Mouse (Mus musculus) CD4-positive, CD25-positive, alpha-beta regulatory T cell, adult 4 months (primary cell): ENCODE measurements around the gene Slc25a18. TPM values are rescaled to one million over a fixed set of nuclear protein-coding genes. Genes with fewer than 3 reads are reported as not detected.
"Not testable (repeated sequence)": the region's sequence is repeated elsewhere in the genome, so short reads cannot be mapped to it uniquely, and the experiment has no call there.

ENCODE experiments used
- ATAC-seq: one replicate; pipeline ENCODE4 v1.8.0; 2017
- polyA plus RNA-seq, 2 experiments: library from polyadenylated mRNA; unstranded; fragments of 100-300 nt; shearing (Covaris generic); gene quantifications; one replicate each; pipeline ENCODE4 v1.2.1; 2017

Gene Slc25a18
- polyA plus RNA-seq, 2 experiments from 2014 or later = 0.34 TPM; not detected in 1

GRCm38 (mm10) chr6:120798019-120798418 is 24.6 kb downstream of the Slc25a18 start:
- ATAC-seq = no peak

GRCm38 (mm10) chr6:120798905-120799304 is 25.5 kb downstream of the Slc25a18 start:
- no peak for ATAC-seq

DNA sequence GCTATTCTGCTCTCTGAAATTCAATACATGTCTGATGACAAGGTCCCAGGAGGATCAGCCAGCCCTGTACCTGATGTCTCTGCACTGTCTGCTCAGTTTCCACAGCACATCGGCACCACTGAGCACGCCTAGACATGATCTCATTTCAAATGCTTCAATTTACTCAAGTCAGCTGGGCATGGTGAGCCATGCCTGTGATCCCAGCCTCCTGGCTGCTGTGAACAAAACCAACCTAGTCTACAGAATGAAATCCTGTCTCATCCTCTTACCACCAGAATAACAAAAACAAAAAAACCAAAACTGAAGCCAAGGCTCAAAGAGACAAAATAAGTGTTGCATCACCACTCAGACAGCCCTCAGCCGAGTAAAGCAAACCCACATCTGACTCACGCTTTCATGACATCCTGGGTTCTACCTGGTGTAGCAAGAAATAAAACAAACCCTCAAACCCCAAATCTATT is 26.2 kb downstream of the Slc25a18 start:
- no peak for ATAC-seq

DNA sequence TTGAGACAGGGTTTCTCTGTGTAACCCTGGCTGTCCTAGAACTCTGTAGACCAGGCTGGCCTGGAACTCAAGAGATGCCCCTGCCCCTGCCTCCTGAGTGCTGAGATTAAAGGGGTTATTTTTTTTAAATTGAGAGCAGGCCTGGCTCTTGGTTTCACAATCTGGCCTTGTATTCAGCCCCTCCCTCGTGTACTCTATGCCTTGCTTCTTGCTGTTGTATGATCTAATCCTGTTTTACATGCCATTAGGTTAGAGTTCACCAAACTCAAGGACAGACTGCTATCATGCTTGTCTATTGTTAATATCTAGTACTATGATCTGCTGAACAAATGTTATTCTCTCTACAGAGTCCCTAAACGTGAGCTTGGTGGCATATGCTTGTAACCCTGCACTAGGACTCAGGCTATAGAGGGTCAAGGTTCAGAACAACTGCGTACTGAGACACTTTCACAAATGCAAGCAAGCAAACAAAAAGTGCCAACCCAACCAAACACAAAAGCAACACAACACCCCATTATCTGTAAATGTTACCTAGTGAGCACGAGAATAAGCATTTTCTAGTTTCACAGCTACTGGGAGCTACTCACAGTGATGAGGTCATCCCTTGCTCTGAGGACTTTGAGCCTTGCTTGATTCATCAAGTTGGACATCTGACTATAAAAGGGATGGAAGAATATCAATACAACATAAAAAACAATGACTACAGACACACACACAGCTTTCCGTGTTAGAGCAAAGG is 33.8 kb downstream of the Slc25a18 start:
- ATAC-seq = no peak

- ATAC-seq = no peak
These were observed 34.3 kb downstream of the Slc25a18 start for GRCm38 (mm10) chr6:120807738-120808081.

DNA sequence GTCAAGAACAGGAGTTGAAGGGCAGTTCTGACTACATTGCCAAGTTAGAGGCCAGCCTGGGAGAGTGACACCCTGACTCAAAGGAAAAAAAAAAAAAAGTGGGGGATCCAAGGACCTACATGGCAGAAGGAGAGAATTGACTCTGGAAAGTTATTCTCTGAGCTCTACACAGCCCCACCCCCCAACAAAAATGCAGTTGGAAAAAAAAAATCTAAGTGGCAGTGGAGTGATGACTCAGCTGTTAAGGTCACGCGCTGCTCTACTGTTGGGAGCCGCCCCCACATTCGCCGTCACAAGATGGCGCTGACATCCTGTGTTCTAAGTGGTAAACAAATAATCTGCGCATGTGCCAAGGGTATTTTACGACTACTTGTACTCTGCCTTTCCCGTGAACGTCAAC is 38.6 kb downstream of the Slc25a18 start:
- not testable (repeated sequence) for ATAC-seq

DNA sequence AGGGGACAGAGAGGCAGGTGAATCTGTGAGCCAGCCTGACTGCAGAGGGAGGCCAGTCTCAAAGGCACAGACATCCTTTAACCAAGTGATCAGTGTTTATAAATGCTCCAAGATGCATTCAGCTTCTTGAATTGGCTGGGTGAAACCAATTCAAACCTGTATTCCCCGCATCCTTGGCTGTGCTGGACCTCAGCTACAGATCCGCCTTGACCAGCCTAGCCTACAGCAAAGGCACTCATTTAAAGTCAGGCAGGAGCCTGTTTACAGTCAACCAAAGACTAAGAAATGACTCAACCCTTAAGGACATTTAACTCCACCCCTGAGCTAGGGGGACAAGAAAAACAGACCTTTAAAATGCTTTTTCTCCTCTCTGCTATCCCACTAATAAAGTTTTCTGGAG is 45.9 kb downstream of the Slc25a18 start:
- ATAC-seq = no peak

- ATAC-seq = no peak
These were observed 46.8 kb downstream of the Slc25a18 start for GRCm38 (mm10) chr6:120820144-120820543.

- ATAC-seq = no peak
These were observed 47.6 kb downstream of the Slc25a18 start for GRCm38 (mm10) chr6:120820941-120821340.

GRCm38 (mm10) chr6:120821715-120822114 is 48.3 kb downstream of the Slc25a18 start:
- no peak for ATAC-seq

GRCm38 (mm10) chr6:120822307-120822928 is 49.0 kb downstream of the Slc25a18 start, which contains the start of gene Atp6v1e1:
Gene Atp6v1e1, minus strand, starts transcription at chr6:120822793.
- peak; percentile 97 for ATAC-seq

DNA sequence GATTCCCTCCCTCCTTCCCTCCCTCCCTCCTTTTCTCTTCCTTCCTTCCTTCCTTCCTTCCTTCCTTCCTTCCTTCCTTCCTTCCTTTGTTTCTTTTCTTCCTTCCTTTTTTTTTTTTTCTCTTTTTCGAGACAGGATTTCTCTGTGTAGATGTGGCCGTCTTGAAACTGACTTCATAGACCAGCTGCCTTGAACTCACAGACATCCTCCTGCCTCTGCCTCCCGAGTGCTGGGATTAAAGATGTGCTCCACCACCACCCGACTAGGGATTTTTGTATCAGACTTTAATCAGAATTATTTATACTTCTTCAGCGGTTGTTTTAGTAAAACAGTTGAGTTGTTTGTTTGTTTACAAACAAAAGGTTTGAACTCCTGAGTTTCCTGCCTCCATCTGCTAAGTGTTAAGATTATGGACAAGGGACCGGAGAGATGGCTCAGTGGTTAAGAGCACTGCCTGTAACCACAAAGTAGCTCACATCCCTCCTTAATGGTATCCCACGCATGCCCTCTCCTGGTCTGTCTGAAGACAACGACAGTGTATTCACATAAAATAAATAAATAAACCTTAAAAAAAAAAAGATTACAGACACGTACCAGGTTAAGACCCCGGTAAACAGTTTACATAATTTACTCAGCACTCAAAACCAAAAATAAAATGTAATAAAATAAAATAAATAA is 49.7 kb downstream of the Slc25a18 start:
- ATAC-seq = peak; percentile 4

- no peak for ATAC-seq
These were observed 56.7 kb downstream of the Slc25a18 start for GRCm38 (mm10) chr6:120830056-120830455.

GRCm38 (mm10) chr6:120830866-120831608 is 57.7 kb downstream of the Slc25a18 start:
- no peak for ATAC-seq

DNA sequence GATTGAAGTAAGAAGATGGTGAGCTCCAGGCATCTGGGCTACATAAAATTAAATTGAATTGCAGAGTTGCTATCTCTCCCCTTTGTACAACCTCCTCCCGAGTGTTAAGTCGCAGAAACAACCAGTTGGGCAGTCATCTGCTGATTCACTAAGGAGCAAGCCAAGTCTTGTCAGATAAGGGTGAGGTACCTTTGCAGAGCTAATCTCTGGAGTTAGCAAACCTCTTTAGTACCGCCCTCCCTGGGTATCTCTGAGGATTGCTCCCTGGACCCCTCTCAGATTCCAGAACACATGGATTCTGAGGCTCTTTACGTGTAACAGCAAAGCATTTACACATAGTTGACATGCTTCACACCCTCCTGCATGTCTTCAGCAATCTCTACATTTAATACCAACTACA is 58.7 kb downstream of the Slc25a18 start:
- ATAC-seq = no peak

DNA sequence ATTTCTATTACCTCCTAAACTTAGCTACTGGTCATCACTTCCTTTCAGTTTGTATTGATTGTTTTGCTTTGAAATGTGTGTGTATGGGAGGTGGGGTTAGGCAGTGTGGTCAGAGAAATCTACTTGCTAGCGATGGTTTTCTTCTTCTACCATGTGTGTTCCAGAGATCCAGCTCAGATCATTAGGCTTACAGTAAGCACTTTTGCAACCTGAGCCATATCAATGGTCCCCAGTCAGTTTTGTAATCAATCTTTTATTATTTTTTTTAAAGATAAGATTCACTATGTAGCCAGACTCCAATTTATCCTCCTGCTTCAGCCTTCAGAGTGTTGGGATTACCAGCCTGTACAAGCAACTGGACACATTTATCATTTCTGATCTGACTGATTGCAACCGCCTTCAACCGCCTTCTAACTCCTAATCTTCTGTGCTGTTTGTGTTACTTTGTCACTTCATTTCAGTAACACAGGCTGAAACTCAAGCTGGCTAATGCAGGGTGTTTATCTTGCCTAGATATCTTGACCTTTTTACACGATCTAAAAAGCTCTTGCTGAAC is 61.5 kb downstream of the Slc25a18 start:
- no peak for ATAC-seq

GRCm38 (mm10) chr6:120835474-120836374 is 62.3 kb downstream of the Slc25a18 start, which contains the start of gene Bcl2l13:
Gene Bcl2l13, plus strand, starts transcription at chr6:120836212.
- peak; percentile 91 for ATAC-seq

DNA sequence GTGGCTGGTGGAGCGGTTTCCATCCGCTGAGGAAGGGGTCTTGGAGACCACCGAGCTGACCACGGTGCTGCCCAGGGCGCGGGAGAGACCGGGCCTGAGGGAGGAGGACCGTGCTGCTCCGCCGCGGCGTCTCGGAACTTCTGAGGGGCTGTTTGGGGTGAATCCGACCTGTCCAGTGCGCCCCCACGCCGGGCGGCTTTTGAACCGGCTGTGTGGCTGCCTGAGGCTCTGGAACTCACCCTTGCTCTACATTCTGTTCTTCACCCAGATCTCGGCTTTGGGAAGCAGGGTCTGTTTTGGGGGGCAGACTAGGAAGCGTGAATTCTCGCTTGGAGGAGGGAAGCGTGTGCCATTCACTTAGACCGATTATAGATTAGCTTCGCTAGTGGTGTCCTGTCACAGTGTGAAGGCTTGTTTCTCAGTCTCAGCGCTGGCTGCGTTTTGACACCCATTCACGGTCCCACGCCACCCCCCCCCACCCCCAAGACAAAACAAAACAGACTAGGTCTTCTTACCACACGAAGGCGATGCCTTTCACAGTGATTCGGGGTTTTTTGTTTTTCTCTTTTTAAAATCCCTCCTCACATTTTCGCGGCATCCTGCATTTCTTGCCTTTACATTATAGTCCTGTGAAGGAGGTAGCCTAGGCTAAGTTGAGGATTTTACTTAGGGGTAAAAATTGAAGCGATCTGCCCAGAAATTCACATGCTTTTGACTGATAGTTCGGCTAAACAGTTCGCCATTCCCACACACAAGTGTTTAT is 63.2 kb downstream of the Slc25a18 start:
- peak; percentile 35 for ATAC-seq

DNA sequence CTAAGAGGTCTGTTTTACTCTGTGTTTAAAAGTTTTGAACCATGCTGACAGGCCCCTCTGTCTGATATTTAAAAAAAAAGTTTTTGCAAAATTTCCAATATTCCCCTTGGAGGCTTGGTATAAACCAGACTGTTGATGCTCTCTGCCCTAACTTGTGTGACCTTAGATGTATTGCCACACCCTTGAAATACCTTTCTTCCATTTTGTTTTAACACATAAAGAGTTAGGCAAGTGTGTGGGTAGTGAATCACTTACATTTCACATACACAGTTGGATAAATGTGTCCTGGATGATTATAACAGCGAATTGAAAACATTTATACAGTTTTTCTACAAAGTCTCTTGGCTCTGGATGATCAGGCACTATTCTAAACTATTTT is 63.8 kb downstream of the Slc25a18 start:
- ATAC-seq = no peak

- no peak for ATAC-seq
These were observed 66.9 kb downstream of the Slc25a18 start for GRCm38 (mm10) chr6:120840258-120840657.

DNA sequence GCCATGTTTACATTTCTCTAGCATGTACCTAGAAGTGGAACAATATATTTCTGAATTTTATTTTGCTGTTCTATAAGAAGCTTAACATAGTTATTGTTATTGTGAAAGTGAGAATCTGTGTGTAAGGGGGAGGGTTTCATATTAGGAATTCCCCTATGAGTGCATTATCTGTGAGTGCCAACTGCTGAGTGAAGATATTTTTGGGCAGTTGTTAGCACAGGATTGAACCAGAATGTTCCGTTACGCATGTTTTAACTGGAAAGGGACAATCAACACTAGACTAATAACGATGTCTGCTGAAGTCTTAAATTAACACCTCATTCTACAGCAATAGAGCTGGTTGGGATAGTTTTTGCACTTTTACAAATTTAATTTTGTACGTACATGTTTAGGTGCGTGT is 68.4 kb downstream of the Slc25a18 start:
- ATAC-seq = peak; percentile 68
